Mouse (Mus musculus): ENCODE measurements around the gene Nfkbiz. TPM values are rescaled to one million over a fixed set of nuclear protein-coding genes. Genes with fewer than 3 reads are reported as not detected.

Gene Nfkbiz
- polyA plus RNA-seq, 1 experiment from 2014 or later: 3.5 TPM

GRCm38 (mm10) chr16:55816202-55816941 lies 22.3 kb downstream of the Nfkbiz start:
- H3K9ac ChIP-seq (ENCODE audit: low read depth, low read length): no peak overlapping the region
- H3K9me3 ChIP-seq (replicated peaks; ENCODE audit: control insufficient read depth, low read length): no peaks in the 10 kb centered on the region
- H3K4me2 ChIP-seq: no peak overlapping the region
- no peak for ATAC-seq (replicated peaks; ENCODE audit: insufficient number of reproducible peaks, low FRiP score, low TSS enrichment)
- 93% methylated on average over 13 of the region's 13 CpGs for WGBS (ENCODE audit: insufficient replicate concordance)
- peaks cover 7% of the 10 kb centered on the region; the same call in 1 of the 2 replicates for H3K4me1 ChIP-seq (ENCODE audit: control insufficient read depth, insufficient read depth, low read length)
- no peak overlapping the region for H3K4me3 ChIP-seq (ENCODE audit: low read depth, low read length)
- peaks cover 34% of the 10 kb centered on the region for H3K36me3 ChIP-seq (ENCODE audit: control insufficient read depth, insufficient read depth, low read length)
- H3K27ac ChIP-seq (ENCODE audit: low read depth, low read length): no peak overlapping the region
- H3K27me3 ChIP-seq (ENCODE audit: control insufficient read depth, insufficient read depth, low read length): no peaks in the 10 kb centered on the region

GRCm38 (mm10) chr16:55815466-55815865 lies 23.2 kb downstream of the Nfkbiz start:
- Histone ChIP-seq H3K9ac (ENCODE audit: low read depth, low read length) (no peak overlapping the region), H3K36me3 (ENCODE audit: control insufficient read depth, insufficient read depth, low read length) (peaks cover 34% of the 10 kb centered on the region), H3K27me3 (ENCODE audit: control insufficient read depth, insufficient read depth, low read length) (no peaks in the 10 kb centered on the region), H3K4me1 (ENCODE audit: control insufficient read depth, insufficient read depth, low read length) (peaks cover 7% of the 10 kb centered on the region; the same call in 1 of the 2 replicates), H3K4me2 (no peak overlapping the region), H3K9me3 (replicated peaks; ENCODE audit: control insufficient read depth, low read length) (no peaks in the 10 kb centered on the region), H3K4me3 (ENCODE audit: low read depth, low read length) (no peak overlapping the region), H3K27ac (ENCODE audit: low read depth, low read length) (no peak overlapping the region)
- no peak for ATAC-seq (replicated peaks; ENCODE audit: insufficient number of reproducible peaks, low FRiP score, low TSS enrichment)
- WGBS (ENCODE audit: insufficient replicate concordance): 81% methylated on average over 14 of the region's 14 CpGs

DNA sequence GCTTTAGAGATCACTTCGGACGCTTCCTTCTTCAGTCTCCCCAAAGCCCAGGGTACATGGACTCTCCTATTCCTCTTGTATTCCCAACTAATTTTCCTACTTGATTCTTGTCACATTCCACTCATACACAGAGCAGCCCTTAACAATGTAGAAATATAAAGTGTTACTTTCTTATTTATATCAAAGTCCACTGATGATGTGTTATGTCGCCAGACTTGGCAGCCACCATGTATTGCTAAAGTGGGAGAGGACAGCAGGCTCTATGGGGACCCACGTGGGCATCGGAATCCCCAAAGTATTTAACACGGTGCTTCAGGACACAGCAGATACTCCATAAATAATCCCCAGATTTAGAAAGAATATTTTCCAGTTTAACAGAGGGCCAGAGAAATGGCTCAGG lies 24.0 kb downstream of the Nfkbiz start:
- ATAC-seq (replicated peaks; ENCODE audit: insufficient number of reproducible peaks, low FRiP score, low TSS enrichment): no peak
- H3K36me3 ChIP-seq (ENCODE audit: control insufficient read depth, insufficient read depth, low read length): peaks cover 34% of the 10 kb centered on the region
- no peaks in the 10 kb centered on the region for H3K9me3 ChIP-seq (replicated peaks; ENCODE audit: control insufficient read depth, low read length)
- 92% methylated on average over 6 of the region's 6 CpGs for WGBS (ENCODE audit: insufficient replicate concordance)
- peaks cover 5% of the 10 kb centered on the region; the same call in 1 of the 2 replicates for H3K4me1 ChIP-seq (ENCODE audit: control insufficient read depth, insufficient read depth, low read length)
- no peak overlapping the region for H3K27ac ChIP-seq (ENCODE audit: low read depth, low read length)
- no peak overlapping the region for H3K4me3 ChIP-seq (ENCODE audit: low read depth, low read length)
- no peak overlapping the region for H3K4me2 ChIP-seq
- no peak overlapping the region for H3K9ac ChIP-seq (ENCODE audit: low read depth, low read length)
- no peaks in the 10 kb centered on the region for H3K27me3 ChIP-seq (ENCODE audit: control insufficient read depth, insufficient read depth, low read length)

DNA sequence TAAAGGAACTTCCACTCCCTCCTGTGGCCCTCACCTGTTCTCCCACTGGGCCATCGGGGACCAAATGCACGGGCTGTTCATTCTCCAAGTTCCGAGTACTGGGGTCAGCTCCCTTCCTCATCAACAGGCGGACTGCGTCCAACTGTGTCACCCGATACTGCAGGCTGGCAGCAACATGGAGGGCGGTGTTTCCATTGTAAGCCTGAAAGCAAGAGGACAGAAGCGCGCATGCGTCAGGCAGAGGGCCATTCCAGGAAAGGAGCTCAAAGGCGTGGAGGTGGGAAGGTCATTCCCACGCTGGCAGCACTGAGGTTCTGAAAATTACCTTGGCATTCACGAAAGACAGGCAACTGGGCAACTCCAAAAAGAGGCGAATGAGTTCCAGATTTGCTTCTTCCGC lies 24.8 kb downstream of the Nfkbiz start:
- peaks cover 34% of the 10 kb centered on the region for H3K36me3 ChIP-seq (ENCODE audit: control insufficient read depth, insufficient read depth, low read length)
- 84% methylated on average over 15 of the region's 15 CpGs for WGBS (ENCODE audit: insufficient replicate concordance)
- H3K27ac ChIP-seq (ENCODE audit: low read depth, low read length): no peak overlapping the region
- no peaks in the 10 kb centered on the region for H3K4me1 ChIP-seq (ENCODE audit: control insufficient read depth, insufficient read depth, low read length)
- no peaks in the 10 kb centered on the region for H3K9me3 ChIP-seq (replicated peaks; ENCODE audit: control insufficient read depth, low read length)
- H3K4me2 ChIP-seq: no peak overlapping the region
- H3K27me3 ChIP-seq (ENCODE audit: control insufficient read depth, insufficient read depth, low read length): no peaks in the 10 kb centered on the region
- no peak overlapping the region for H3K4me3 ChIP-seq (ENCODE audit: low read depth, low read length)
- no peak for ATAC-seq (replicated peaks; ENCODE audit: insufficient number of reproducible peaks, low FRiP score, low TSS enrichment)
- no peak overlapping the region for H3K9ac ChIP-seq (ENCODE audit: low read depth, low read length)

DNA sequence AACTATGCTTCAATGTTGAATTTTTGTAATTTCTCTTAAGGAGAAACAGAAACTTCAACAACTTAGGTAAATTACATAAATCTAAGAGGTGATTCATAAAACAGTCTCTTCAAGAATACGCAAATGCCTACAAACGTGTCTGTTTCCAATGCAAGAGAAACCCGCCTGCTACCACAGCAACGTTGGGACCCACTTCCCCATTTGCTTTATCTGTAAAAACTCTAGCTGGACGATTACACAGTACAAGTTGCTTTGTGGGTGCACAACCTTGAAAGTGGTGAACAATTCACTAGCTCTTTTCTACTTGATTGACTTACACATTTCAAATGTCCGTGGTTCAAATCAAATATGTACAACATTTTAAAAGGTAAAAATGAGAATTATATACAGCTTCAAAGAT lies 26.9 kb downstream of the Nfkbiz start:
- Histone ChIP-seq H3K9me3 (replicated peaks; ENCODE audit: control insufficient read depth, low read length) (no peaks in the 10 kb centered on the region), H3K4me3 (ENCODE audit: low read depth, low read length) (no peak overlapping the region), H3K27me3 (ENCODE audit: control insufficient read depth, insufficient read depth, low read length) (no peaks in the 10 kb centered on the region), H3K36me3 (ENCODE audit: control insufficient read depth, insufficient read depth, low read length) (peaks cover 29% of the 10 kb centered on the region), H3K4me2 (no peak overlapping the region), H3K4me1 (ENCODE audit: control insufficient read depth, insufficient read depth, low read length) (peaks cover 3% of the 10 kb centered on the region; the same call in 1 of the 2 replicates), H3K27ac (ENCODE audit: low read depth, low read length) (no peak overlapping the region), H3K9ac (ENCODE audit: low read depth, low read length) (no peak overlapping the region)
- 82% methylated on average over 6 of the region's 6 CpGs for WGBS (ENCODE audit: insufficient replicate concordance)
- ATAC-seq (replicated peaks; ENCODE audit: insufficient number of reproducible peaks, low FRiP score, low TSS enrichment): no peak

GRCm38 (mm10) chr16:55809779-55810514 lies 28.8 kb downstream of the Nfkbiz start:
- WGBS (ENCODE audit: insufficient replicate concordance): 92% methylated on average over 9 of the region's 9 CpGs
- peaks cover 14% of the 10 kb centered on the region for H3K36me3 ChIP-seq (ENCODE audit: control insufficient read depth, insufficient read depth, low read length)

GRCm38 (mm10) chr16:55809345-55809744 lies 29.4 kb downstream of the Nfkbiz start:
- H3K27me3 ChIP-seq (ENCODE audit: control insufficient read depth, insufficient read depth, low read length): no peaks in the 10 kb centered on the region
- no peak overlapping the region for H3K4me2 ChIP-seq
- no peak overlapping the region for H3K9ac ChIP-seq (ENCODE audit: low read depth, low read length)
- WGBS (ENCODE audit: insufficient replicate concordance): 95% methylated on average over 6 of the region's 6 CpGs
- no peak overlapping the region for H3K4me3 ChIP-seq (ENCODE audit: low read depth, low read length)
- H3K27ac ChIP-seq (ENCODE audit: low read depth, low read length): no peak overlapping the region
- no peak for ATAC-seq (replicated peaks; ENCODE audit: insufficient number of reproducible peaks, low FRiP score, low TSS enrichment)
- peaks cover 10% of the 10 kb centered on the region for H3K36me3 ChIP-seq (ENCODE audit: control insufficient read depth, insufficient read depth, low read length)
- peaks cover 3% of the 10 kb centered on the region; the same call in 1 of the 2 replicates for H3K4me1 ChIP-seq (ENCODE audit: control insufficient read depth, insufficient read depth, low read length)
- H3K9me3 ChIP-seq (replicated peaks; ENCODE audit: control insufficient read depth, low read length): no peaks in the 10 kb centered on the region

More at GRCm38 (mm10) chr16:55809779-55810514, 28.8 kb downstream of the Nfkbiz start:
- H3K4me1 ChIP-seq (ENCODE audit: control insufficient read depth, insufficient read depth, low read length): peaks cover 3% of the 10 kb centered on the region; the same call in 1 of the 2 replicates
- H3K4me3 ChIP-seq (ENCODE audit: low read depth, low read length): no peak overlapping the region
- no peaks in the 10 kb centered on the region for H3K9me3 ChIP-seq (replicated peaks; ENCODE audit: control insufficient read depth, low read length)
- H3K4me2 ChIP-seq: no peak overlapping the region
- no peak overlapping the region for H3K9ac ChIP-seq (ENCODE audit: low read depth, low read length)
- no peaks in the 10 kb centered on the region for H3K27me3 ChIP-seq (ENCODE audit: control insufficient read depth, insufficient read depth, low read length)
- H3K27ac ChIP-seq (ENCODE audit: low read depth, low read length): no peak overlapping the region
- no peak for ATAC-seq (replicated peaks; ENCODE audit: insufficient number of reproducible peaks, low FRiP score, low TSS enrichment)

GRCm38 (mm10) chr16:55807505-55807932 lies 31.2 kb downstream of the Nfkbiz start:
- 28% methylated on average over 6 of the region's 6 CpGs for WGBS (ENCODE audit: insufficient replicate concordance)
- Histone ChIP-seq H3K4me3 (ENCODE audit: low read depth, low read length) (no peak overlapping the region), H3K27ac (ENCODE audit: low read depth, low read length) (no peak overlapping the region), H3K36me3 (ENCODE audit: control insufficient read depth, insufficient read depth, low read length) (no peaks in the 10 kb centered on the region; the same call in 1 of the 2 replicates), H3K4me2 (no peak overlapping the region), H3K9me3 (replicated peaks; ENCODE audit: control insufficient read depth, low read length) (no peaks in the 10 kb centered on the region), H3K9ac (ENCODE audit: low read depth, low read length) (no peak overlapping the region), H3K27me3 (ENCODE audit: control insufficient read depth, insufficient read depth, low read length) (no peaks in the 10 kb centered on the region), H3K4me1 (ENCODE audit: control insufficient read depth, insufficient read depth, low read length) (peaks cover 3% of the 10 kb centered on the region; the same call in 1 of the 2 replicates)
- no peak for ATAC-seq (replicated peaks; ENCODE audit: insufficient number of reproducible peaks, low FRiP score, low TSS enrichment)
